ENCODE assay signal across 11 mouse cellular contexts in the genomic region with DNA sequence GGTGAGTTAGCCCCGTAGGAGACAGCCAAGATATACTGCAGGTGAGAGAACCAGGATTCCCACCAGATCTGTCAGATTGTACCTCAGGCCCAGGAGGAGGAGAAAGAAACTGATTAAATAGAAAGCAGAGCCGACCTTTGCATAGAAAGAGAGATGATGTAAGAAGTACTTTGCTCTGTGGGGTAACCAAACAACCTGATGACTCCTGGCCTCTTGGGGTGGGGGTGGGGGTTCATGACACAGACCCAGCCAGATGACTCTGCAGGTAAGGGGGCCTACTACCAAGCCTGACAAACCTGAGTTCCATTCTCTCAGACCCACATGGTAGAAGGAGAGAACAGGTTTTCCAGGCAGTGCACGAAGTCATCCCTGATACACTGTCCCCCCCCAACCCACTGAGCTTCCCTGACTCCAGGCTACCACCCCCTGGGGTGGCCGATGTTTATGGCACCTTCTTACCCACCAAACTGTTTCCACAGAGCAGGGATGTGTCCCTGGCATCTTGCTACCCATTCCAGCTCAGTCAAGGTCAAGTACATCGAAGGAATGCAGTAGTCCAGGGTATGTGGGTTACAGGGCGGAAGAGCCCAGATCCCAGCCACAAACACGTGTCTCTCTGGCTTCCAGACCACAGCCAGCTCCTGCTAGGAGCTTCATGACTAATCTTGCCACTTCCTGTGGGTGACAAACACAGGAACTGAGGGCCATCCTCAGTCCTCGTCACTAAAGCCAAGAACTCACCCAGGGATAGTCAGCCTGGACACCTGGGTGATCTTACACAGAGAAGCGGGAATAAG. TPM values are rescaled to one million over a fixed set of nuclear protein-coding genes. Genes with fewer than 3 reads are reported as not detected.
DNase-seq lines count a peak whose midpoint lies in the region; ATAC-seq and TF ChIP-seq lines count a peak whose summit lies in the region.
"Had no signal": no experiment of that assay in that cellular context is flagged by ENCODE, and none has a peak within 500 bp of the region (broad histone marks: within the 10 kb centered on the region; RNA-seq: fewer than 3 reads in every experiment).

No protein-coding gene starts in this region.

- no peak overlapping the region for H3K9ac ChIP-seq in heart, embryonic 14.5 days (ENCODE audit: low read length)
- H3K9ac ChIP-seq in kidney, embryonic 16.5 days (replicated peaks; ENCODE audit: low read length): no peak overlapping the region
- H3K9ac ChIP-seq in forebrain, postnatal 0 days: no peak overlapping the region
- no peak overlapping the region for H3K9ac ChIP-seq in midbrain, postnatal 0 days (replicated peaks; ENCODE audit: low read length, poor library complexity, severe bottlenecking)

- H3K27ac ChIP-seq in heart, embryonic 14.5 days (replicated peaks in 1 of 2; ENCODE audit: control insufficient read depth in 1 of 2, insufficient read depth in 1 of 2, low read depth in 2 of 2, low read length in 2 of 2): no peak overlapping the region
- no peak overlapping the region for H3K27ac ChIP-seq in heart, embryonic 10.5 days
- H3K27ac ChIP-seq in kidney, embryonic 16.5 days (ENCODE audit: low read length): no peak overlapping the region
- H3K27ac ChIP-seq in forebrain, postnatal 0 days (ENCODE audit: low read depth, low read length): no peak overlapping the region
- H3K27ac ChIP-seq in midbrain, postnatal 0 days (ENCODE audit: low read depth, low read length): no peak overlapping the region
- H3K27ac ChIP-seq: hindbrain, postnatal 0 days had no signal

- H3K9me3 ChIP-seq in heart, embryonic 14.5 days (ENCODE audit: control insufficient read depth, low read length): no peaks in the 10 kb centered on the region
- H3K9me3 ChIP-seq in heart, embryonic 10.5 days: no peaks in the 10 kb centered on the region
- H3K9me3 ChIP-seq in kidney, embryonic 16.5 days (ENCODE audit: low read length): no peaks in the 10 kb centered on the region
- no peaks in the 10 kb centered on the region for H3K9me3 ChIP-seq in forebrain, postnatal 0 days (ENCODE audit: low read length)
- no peaks in the 10 kb centered on the region for H3K9me3 ChIP-seq in midbrain, postnatal 0 days (ENCODE audit: low read length)

- peaks cover 4 to 6% of the 10 kb centered on the region in 2 experiments; a peak in 3 of 4 replicates for H3K4me1 ChIP-seq in heart, embryonic 14.5 days (ENCODE audit: control insufficient read depth in 2 of 2, insufficient read depth in 2 of 2, low read length in 2 of 2)
- peaks cover 3% of the 10 kb centered on the region; the same call in 1 of the 2 replicates for H3K4me1 ChIP-seq in heart, embryonic 10.5 days
- 0 out of 2 replicates have a peak, but pooled peaks cover 5% of the 10 kb centered on the region for H3K4me1 ChIP-seq in kidney, embryonic 16.5 days (ENCODE audit: insufficient read depth, low read length)
- no peaks in the 10 kb centered on the region for H3K4me1 ChIP-seq in forebrain, postnatal 0 days (ENCODE audit: insufficient read depth)
- H3K4me1 ChIP-seq in midbrain, postnatal 0 days (ENCODE audit: insufficient read depth, low read length): no peaks in the 10 kb centered on the region

- no peak for DNase-seq in heart, embryonic 10.5 days (ENCODE audit: low spot score)
- DNase-seq in adipocyte (ENCODE audit: low spot score): peak; percentile 67
- no peak for DNase-seq in embryo, embryonic 9.5 days (ENCODE audit: extremely low spot score)
- DNase-seq in forebrain, postnatal 0 days: no peak
- DNase-seq in midbrain, postnatal 0 days (ENCODE audit: low spot score): no peak
- DNase-seq: cerebellum, adult 9-10 months had no signal

- H3K36me3 ChIP-seq in heart, embryonic 14.5 days (ENCODE audit: control insufficient read depth, insufficient read depth, low read length): no peaks in the 10 kb centered on the region
- no peaks in the 10 kb centered on the region for H3K36me3 ChIP-seq in heart, embryonic 10.5 days
- no peaks in the 10 kb centered on the region for H3K36me3 ChIP-seq in kidney, embryonic 16.5 days (ENCODE audit: insufficient read depth, low read length)
- H3K36me3 ChIP-seq in forebrain, postnatal 0 days (ENCODE audit: insufficient read depth): no peaks in the 10 kb centered on the region
- no peaks in the 10 kb centered on the region for H3K36me3 ChIP-seq in midbrain, postnatal 0 days (ENCODE audit: insufficient read depth, low read length)

- no peak overlapping the region for H3K4me3 ChIP-seq in heart, embryonic 14.5 days (ENCODE audit: control insufficient read depth in 1 of 2, insufficient read depth in 1 of 2, low read depth in 1 of 2, low read length in 2 of 2)
- H3K4me3 ChIP-seq in heart, embryonic 10.5 days: no peak overlapping the region
- no peak overlapping the region for H3K4me3 ChIP-seq in kidney, embryonic 16.5 days (ENCODE audit: low read length)
- H3K4me3 ChIP-seq in forebrain, postnatal 0 days (ENCODE audit: low read depth, low read length): no peak overlapping the region
- no peak overlapping the region for H3K4me3 ChIP-seq in midbrain, postnatal 0 days (ENCODE audit: low read depth, low read length)

- H3K4me2 ChIP-seq in heart, embryonic 14.5 days (ENCODE audit: low read length): no peak overlapping the region
- H3K4me2 ChIP-seq in kidney, embryonic 16.5 days (replicated peaks; ENCODE audit: low read depth, low read length): no peak overlapping the region
- H3K4me2 ChIP-seq in forebrain, postnatal 0 days (ENCODE audit: low read depth): no peak overlapping the region
- no peak overlapping the region for H3K4me2 ChIP-seq in midbrain, postnatal 0 days (ENCODE audit: low read depth, low read length, poor library complexity, severe bottlenecking)

- 0 out of 2 replicates have a peak, but pooled peaks have one; percentile 7 for ATAC-seq in heart, embryonic 14.5 days (ENCODE audit: insufficient number of reproducible peaks, insufficient read depth, low FRiP score, low read depth)
- peak; percentile 46 for ATAC-seq in kidney, embryonic 16.5 days (ENCODE audit: low FRiP score, low TSS enrichment)
- peak; percentile 56 for ATAC-seq in megakaryocyte progenitor cell, adult 5-6 weeks (replicated peaks; ENCODE audit: poor library complexity)
- no peak for ATAC-seq in forebrain, postnatal 0 days
- ATAC-seq in midbrain, postnatal 0 days (ENCODE audit: low FRiP score): no peak
- ATAC-seq: forebrain, embryonic 16.5 days; hindbrain, postnatal 0 days had no signal

- H3K27me3 ChIP-seq in heart, embryonic 14.5 days (ENCODE audit: control insufficient read depth, insufficient read depth, low read length): no peaks in the 10 kb centered on the region; the same call in 1 of the 2 replicates
- H3K27me3 ChIP-seq in heart, embryonic 10.5 days (ENCODE audit: insufficient read depth, poor library complexity, severe bottlenecking): peaks cover 77% of the 10 kb centered on the region
- H3K27me3 ChIP-seq in kidney, embryonic 16.5 days (ENCODE audit: insufficient read depth, low read length): no peaks in the 10 kb centered on the region
- H3K27me3 ChIP-seq in forebrain, postnatal 0 days (ENCODE audit: insufficient read depth, low read length): no peaks in the 10 kb centered on the region
- H3K27me3 ChIP-seq in midbrain, postnatal 0 days (ENCODE audit: insufficient read depth, low read length): no peaks in the 10 kb centered on the region

- no peak for TF ChIP-seq CTCF in forebrain, postnatal 0 days (IDR thresholded peaks at IDR 0.05; ENCODE audit: low read depth)
- TF ChIP-seq CTCF in midbrain, postnatal 0 days (IDR thresholded peaks at IDR 0.05): no peak

- WGBS in heart, embryonic 14.5 days: 62% methylated on average over 9 of the region's 9 CpGs
- WGBS in heart, embryonic 10.5 days: 71% methylated on average over 9 of the region's 9 CpGs
- WGBS in kidney, embryonic 16.5 days: 61% methylated on average over 9 of the region's 9 CpGs
- WGBS in forebrain, postnatal 0 days: 79% methylated on average over 9 of the region's 9 CpGs
- 84% methylated on average over 9 of the region's 9 CpGs for WGBS in midbrain, postnatal 0 days

RNA-seq across cellular contexts. Expression of a gene that starts 8.9 kb away (rescaled TPM):
- 0.75 and 0.93 TPM in 2 replicates for polyA plus RNA-seq in heart, embryonic 14.5 days (2014; fragmentation: Nextera tagmentation; extraction: Ambion mirVana)
- 0.21 and 0.41 TPM in 2 replicates for polyA plus RNA-seq in heart, embryonic 10.5 days (2016; fragmentation: Nextera tagmentation; extraction: Ambion mirVana)
- 0.51 and 1.1 TPM in 2 replicates for polyA plus RNA-seq in kidney, embryonic 16.5 days (2015; fragmentation: Nextera tagmentation; extraction: Ambion mirVana)
- 10.1 and 13.1 TPM in 2 replicates for total RNA-seq in megakaryocyte progenitor cell, adult 5-6 weeks (2015)
- 19.5 and 21.1 TPM in 2 replicates for total RNA-seq in megakaryocyte progenitor cell, adult 5-6 weeks (2017)
- total RNA-seq in forebrain, postnatal 0 days (2014; rRNA removed): 0.92 and 1.8 TPM in 2 replicates
- polyA plus RNA-seq in forebrain, postnatal 0 days (2015; fragmentation: Nextera tagmentation; extraction: Ambion mirVana): 0.28 and 0.54 TPM in 2 replicates
- 0.93 and 1.4 TPM in 2 replicates for total RNA-seq in midbrain, postnatal 0 days (2014; rRNA removed)
- 0.44 and 0.85 TPM in 2 replicates for polyA plus RNA-seq in midbrain, postnatal 0 days (2015; fragmentation: Nextera tagmentation; extraction: Ambion mirVana)

RNA-seq across cellular contexts. Expression of a gene that starts 31.8 kb away (rescaled TPM):
- 200 and 208 TPM in 2 replicates for polyA plus RNA-seq in heart, embryonic 14.5 days (2014; fragmentation: Nextera tagmentation; extraction: Ambion mirVana)
- 253 and 312 TPM in 2 replicates for polyA plus RNA-seq in heart, embryonic 10.5 days (2016; fragmentation: Nextera tagmentation; extraction: Ambion mirVana)
- polyA plus RNA-seq in kidney, embryonic 16.5 days (2015; fragmentation: Nextera tagmentation; extraction: Ambion mirVana): 162 and 174 TPM in 2 replicates
- total RNA-seq in megakaryocyte progenitor cell, adult 5-6 weeks (2015): 58.1 and 65.3 TPM in 2 replicates
- total RNA-seq in megakaryocyte progenitor cell, adult 5-6 weeks (2017): 26.9 and 30.1 TPM in 2 replicates
- total RNA-seq in forebrain, postnatal 0 days (2014; rRNA removed): 47.4 and 84.5 TPM in 2 replicates
- 177 and 205 TPM in 2 replicates for polyA plus RNA-seq in forebrain, postnatal 0 days (2015; fragmentation: Nextera tagmentation; extraction: Ambion mirVana)
- total RNA-seq in midbrain, postnatal 0 days (2014; rRNA removed): 35.8 and 50.9 TPM in 2 replicates
- polyA plus RNA-seq in midbrain, postnatal 0 days (2015; fragmentation: Nextera tagmentation; extraction: Ambion mirVana): 175 and 185 TPM in 2 replicates

Comparison
In these comparisons a context has a peak if more than half of its experiments do, and no peak if none do; other contexts are left out.
1. ATAC-seq: peak in heart, embryonic 14.5 days (single experiment), kidney, embryonic 16.5 days (single experiment) and megakaryocyte progenitor cell, adult 5-6 weeks (single experiment); none in forebrain, postnatal 0 days (single experiment) and midbrain, postnatal 0 days (single experiment).